Mouse (Mus musculus) cerebellum, adult 8-10 months (tissue): ENCODE results near the gene Fat4.

ENCODE experiments used
- DNase-seq: peaks from one replicate; pipeline ENCODE4 v3.0.0; 2022

Gene Fat4

DNA sequence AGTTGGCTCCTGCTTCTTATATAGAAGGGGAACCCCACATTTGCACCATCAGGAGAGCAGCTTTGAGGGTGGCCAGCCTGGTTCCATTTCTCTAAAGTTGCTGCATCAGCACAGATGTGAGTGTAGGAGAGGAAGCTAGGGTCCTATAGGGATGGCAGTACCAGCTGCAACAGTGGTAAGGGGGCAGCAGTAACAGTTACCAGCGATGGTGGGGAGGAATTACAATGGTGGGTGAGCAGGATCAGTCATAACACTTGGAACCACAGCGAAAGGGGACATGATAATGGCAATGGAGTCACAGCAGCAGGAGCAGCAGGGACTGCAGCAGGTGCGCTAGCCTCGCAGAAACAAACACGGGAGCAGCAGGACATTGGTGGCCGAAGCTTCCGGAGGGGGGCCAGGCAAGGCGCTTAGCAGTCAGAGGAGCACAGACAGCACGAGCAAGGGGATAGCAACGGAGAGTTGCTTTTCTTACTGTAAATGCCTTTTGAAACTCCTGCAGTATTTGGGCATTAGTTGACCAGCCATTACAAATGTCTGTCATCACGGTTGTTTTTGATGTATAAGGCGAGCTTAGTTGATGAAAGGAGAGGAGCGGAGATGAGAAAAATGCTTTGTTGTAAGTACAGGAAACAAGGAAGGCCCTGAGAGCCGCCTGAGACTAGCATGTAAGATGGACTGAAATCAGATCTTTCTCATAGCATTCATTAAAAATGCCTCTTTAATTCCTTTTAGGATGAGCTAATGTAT is 21.1 kb downstream of the Fat4 start:
- no peak for DNase-seq

DNA sequence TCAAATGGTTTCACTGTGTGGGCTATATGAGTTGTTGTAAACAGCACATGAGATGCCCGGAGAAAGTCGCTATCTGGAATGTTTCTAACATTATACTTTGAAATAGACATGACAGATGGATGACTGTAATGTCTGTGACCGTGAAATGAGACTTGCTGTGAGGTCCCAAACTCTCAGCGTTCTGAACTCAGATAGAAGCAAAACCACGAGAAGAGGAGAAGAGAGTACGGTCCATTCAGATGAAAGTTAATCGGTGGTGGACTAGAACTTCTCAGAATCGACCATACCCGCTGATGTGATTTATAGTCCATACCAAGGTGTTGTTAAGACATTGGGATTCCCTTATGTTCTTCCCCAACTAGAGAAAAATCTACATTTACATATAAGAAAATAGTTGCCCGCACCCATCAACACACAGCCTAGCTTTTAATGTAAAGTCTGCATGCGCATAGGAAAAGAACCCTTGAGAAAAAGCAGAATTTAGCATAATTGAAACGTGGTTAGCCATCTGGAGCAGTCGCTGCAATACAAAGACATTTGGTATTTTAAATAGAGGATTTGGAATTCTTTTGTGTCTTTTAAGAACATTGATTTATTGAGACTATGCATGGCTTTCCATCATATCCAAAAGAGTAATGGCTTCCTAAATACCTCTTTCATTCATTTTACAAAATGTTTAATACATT is 21.8 kb downstream of the Fat4 start:
- no peak for DNase-seq

DNA sequence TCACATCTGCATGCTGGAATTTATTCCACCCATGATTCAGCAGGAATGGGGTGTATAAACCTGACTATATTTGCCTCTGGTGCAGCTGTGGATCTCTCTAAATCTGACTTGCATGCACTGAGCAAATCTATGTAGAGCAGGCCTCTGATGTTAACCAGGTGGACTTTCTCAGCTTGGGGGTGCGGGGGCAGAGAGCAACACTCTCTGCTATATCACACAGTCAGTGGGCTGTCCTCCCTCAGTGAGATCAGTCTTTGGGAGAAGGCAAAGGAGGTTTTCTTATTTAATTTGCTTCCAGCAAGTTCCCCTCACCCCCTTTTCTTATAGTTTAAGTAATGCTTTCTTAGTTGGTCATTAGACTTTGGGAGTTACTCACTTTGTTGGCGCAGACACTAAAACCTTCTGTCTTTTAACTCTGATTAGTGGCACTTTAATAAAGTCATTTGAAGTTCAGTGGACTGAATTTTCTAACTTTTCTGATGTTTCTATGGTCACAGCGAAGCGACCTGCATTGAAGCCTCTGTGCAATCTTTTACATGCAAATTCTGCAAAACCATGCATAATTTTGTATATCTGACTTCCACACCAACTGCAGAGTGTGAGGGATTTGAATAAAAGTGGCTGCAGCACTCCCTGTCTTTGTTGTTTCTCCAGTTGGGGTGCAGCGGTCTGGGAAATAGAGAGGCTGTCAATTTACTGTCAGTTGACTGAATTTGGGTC is 26.2 kb downstream of the Fat4 start:
- DNase-seq: no peak

DNA sequence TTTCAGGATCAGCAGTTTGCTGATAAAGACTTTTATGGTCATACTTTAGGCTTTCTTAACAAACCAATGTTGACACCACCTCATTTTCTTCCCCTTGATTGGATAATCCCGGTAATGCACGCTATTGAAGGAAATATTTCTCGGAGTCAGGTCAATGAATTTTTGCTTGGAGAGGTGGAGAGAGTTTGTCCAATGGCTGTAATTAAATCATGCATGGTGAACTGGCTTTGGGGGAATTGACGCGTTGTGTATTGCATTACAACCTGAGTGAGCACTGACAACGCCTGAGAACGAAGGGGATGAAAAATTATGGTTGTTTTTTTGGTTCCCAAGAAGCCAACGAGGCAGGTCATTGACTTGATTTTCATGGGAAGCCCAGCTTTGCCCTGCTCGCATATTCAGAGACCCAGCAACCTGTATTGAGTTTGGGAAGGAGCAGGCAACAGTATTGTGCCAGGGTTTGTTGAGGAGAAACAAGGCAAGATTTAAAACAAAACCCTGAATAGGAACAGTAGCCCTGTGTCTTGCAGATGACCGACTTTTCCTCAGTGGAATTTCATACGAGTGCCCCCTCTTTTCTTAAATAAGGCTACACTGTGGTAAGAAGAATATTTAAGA is 26.9 kb downstream of the Fat4 start:
- DNase-seq: no peak

- no peak for DNase-seq
These were observed 32.2 kb downstream of the Fat4 start for GRCm38 (mm10) chr3:38918926-38919325.

- no peak for DNase-seq
These were observed 34.3 kb downstream of the Fat4 start for GRCm38 (mm10) chr3:38921031-38921430.

GRCm38 (mm10) chr3:38923251-38923686 is 36.5 kb downstream of the Fat4 start:
- no peak for DNase-seq

DNA sequence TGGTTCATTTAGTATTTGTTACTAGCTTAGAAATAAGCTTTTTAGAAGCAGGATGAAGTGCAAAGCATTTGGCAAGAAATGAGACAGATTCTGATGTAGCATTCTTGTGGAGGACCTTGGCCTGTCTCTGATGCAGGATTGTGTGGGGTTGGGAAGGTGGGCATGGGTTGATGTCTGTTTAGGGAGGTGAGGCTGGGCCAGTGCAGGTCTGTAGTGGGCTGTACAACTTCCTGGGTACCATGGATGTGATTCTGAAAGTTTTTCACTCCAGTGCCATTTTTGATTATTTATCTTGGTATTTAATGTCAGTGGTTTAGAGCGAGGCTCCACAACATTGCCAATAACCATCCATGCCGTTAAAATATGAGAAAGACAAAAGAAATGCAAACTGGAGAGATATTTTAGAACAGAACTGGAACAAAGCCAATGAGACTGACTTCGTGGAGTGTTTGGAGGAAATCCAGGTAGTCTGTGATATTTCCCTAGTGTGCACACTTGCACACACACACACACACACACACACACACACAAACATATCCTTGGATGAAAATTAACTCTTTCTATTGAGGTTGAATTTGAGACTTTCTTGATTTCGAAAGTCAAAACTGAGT is 41.4 kb downstream of the Fat4 start:
- no peak for DNase-seq

GRCm38 (mm10) chr3:38928751-38929150 is 42.0 kb downstream of the Fat4 start:
- DNase-seq: no peak

GRCm38 (mm10) chr3:38934780-38935179 is 48.0 kb downstream of the Fat4 start:
- no peak for DNase-seq

- DNase-seq: no peak
These were observed 49.7 kb downstream of the Fat4 start for GRCm38 (mm10) chr3:38936485-38936884.

DNA sequence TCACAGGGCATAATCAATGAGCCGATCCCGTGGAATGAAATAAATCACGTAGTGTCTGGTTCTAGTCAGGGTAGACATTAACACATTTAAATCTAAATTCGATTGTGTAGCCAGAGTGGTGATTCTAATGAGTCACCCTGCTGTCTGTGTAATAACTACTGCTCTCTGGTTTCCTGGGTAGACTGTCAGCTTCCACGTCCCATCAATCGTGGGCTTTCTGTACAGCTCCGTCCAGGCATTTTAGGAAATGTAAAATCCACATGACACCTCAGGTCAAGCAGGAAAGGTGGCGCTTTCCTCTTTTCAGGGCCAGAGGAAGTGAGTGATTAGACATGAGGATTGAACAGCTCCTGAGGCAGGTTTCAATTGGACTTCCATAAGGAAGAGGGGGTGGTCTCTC is 50.4 kb downstream of the Fat4 start:
- DNase-seq: no peak

DNA sequence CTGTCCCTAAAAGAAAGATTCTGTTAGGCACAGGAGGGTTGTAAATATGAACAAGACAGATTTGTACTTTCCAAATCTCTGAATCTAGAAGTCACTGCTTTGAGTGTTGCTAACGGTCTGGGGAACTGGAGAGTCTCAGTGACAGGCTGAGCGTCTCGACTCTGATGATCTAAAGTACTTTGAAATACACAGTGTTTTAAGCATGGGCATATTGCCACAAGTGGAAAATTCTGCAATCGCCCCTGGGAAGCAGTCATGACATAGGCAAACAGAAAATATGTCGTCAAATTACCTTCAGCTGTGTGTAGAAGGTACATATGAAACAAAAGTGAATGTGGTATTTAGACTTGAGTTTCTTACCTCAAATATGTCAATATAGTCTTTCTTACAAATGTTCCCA is 51.4 kb downstream of the Fat4 start:
- DNase-seq: no peak

DNA sequence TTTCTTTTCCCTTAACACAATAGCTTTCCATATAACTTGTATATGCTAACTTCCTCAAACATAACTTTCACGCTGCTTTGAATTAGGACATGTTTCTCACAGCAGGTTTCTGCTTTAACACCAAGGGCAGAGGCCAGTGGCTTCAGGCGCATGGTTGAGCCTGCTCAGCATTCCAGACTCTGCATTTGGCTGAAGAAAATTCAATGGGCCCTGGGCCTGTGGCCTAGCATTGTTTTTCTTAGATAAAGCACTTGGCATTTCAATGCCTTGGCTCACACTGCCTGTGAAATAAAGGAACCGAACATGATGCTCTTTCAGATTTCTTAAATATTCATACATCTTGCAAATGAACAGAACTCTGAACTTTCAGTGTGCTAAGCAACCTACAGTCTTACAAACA is 52.8 kb downstream of the Fat4 start:
- no peak for DNase-seq

DNA sequence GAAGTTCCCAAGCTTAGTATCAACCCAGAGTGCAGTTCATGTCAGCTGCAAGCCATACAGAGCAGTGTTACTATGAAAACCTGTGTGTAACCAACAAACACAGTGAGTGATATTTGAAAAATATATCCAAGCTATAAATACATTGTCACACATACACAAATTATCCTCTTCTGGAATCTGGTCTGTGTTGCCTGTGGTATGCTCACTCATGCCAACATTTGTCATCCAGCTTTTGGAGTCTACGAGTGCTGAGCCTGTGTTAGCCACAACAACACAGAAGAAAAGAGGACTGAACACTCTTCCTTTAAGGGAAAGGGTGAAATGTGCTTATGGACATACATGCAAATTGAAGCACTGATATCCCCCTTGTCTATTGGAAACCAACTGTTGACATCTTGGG is 53.6 kb downstream of the Fat4 start:
- no peak for DNase-seq

GRCm38 (mm10) chr3:38945157-38945556 is 58.4 kb downstream of the Fat4 start:
- no peak for DNase-seq

- DNase-seq: no peak
These were observed 61.0 kb downstream of the Fat4 start for GRCm38 (mm10) chr3:38947706-38948105.

GRCm38 (mm10) chr3:38952602-38953001 is 65.9 kb downstream of the Fat4 start:
- DNase-seq: no peak

GRCm38 (mm10) chr3:38954196-38954595 is 67.5 kb downstream of the Fat4 start:
- DNase-seq: no peak

- DNase-seq: no peak
These were observed 69.4 kb downstream of the Fat4 start for GRCm38 (mm10) chr3:38956012-38956648.

GRCm38 (mm10) chr3:38957186-38957585 is 70.4 kb downstream of the Fat4 start:
- DNase-seq: no peak

GRCm38 (mm10) chr3:38962328-38962727 is 75.6 kb downstream of the Fat4 start:
- DNase-seq: no peak

DNA sequence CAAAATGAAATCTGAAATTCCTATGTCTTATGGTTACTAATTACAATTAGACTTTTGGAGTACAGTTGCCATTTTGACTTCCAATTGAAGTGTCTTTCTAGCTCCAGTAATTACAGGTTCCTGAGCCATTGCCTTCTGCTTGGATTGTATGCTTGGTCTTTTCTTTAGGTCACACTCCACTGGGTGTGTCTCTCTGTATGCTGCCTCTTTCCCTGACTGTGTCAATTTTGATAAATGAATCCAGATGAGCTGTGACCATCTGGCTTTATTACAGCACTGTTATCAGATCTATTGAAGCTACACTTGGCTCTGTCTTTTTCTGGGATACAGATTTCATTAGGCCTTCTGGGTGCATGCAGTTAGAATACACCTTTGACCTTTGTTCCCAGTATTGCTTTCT is 80.7 kb downstream of the Fat4 start:
- DNase-seq: no peak
